Mouse (Mus musculus): ENCODE results near the gene Hhatl. TPM values are rescaled to one million over a fixed set of nuclear protein-coding genes. Genes with fewer than 3 reads are reported as not detected.

The Hhatl gene
- total and polyA plus RNA-seq, 3 experiments = not detected

DNA sequence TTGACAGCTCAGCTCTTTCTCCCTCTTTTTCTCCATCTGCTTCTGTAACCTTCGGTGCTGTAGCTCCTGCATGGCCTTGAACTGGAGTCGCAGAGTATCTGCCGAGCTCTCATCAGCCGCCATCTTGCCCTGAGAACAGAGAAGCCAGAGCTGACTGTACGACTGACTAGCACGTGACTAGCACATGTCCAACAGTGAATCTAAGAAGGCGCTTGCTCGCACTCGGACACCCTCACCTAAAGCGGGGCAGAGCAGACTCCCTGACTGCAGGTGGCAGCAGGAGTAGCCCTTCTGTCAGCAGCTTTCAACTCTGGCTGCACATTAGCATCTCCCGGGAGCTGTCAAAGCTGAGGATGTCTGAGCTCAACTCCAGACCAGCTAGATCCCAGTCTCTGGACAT is 41.5 kb upstream of the Hhatl start:
- Histone ChIP-seq H3K9ac (ENCODE audit: insufficient read depth, low read depth) (no peak overlapping the region), H3K4me3 (replicated peaks in 1 of 3; ENCODE audit: low read depth in 2 of 3, low read length in 2 of 3, poor library complexity in 1 of 3) (no peak overlapping the region), H3K9me3 (replicated peaks; ENCODE audit: low read length) (peaks cover 6% of the 10 kb centered on the region), H3K27me3 (replicated peaks) (peaks cover 5% of the 10 kb centered on the region), H3K36me3 (replicated peaks in 1 of 2; ENCODE audit: control insufficient read depth in 1 of 2, insufficient read depth in 1 of 2, low read length in 1 of 2) (no peaks in the 10 kb centered on the region), H3K4me2 (ENCODE audit: insufficient read depth, low read depth, poor library complexity, severe bottlenecking) (no peak overlapping the region), H3K27ac (ENCODE audit: insufficient read depth, low read depth) (no peak overlapping the region), H3K79me2 (replicated peaks; ENCODE audit: control insufficient read depth, extremely low read depth, insufficient read depth, poor library complexity, severe bottlenecking) (no peaks in the 10 kb centered on the region), H3K4me1 (ENCODE audit: control insufficient read depth in 1 of 2, insufficient read depth in 2 of 2) (peaks cover 0 to 3% of the 10 kb centered on the region in 2 experiments; a peak in 2 of 4 replicates)
- in situ Hi-C loops (cut with MboI; ENCODE audit: low pct_ligation_motif_present, low pct_unique_long_range_greater_than_20kb, low sequenced_read_pairs) = loop anchor here (5.0 to 25.0 kb wide), 2 partner anchors 148 to 347 kb away; partner anchors contain the start of gene Cck
- TF ChIP-seq MYC (IDR thresholded peaks at IDR 0.05; ENCODE audit: low read depth, low read length) (0 out of 2 replicates have a peak, but pooled peaks have one; percentile 22), CHD2 (IDR thresholded peaks at IDR 0.05; ENCODE audit: low read length) (no peak), NELFE (IDR thresholded peaks at IDR 0.05; ENCODE audit: low read depth, low read length) (no peak), CTCF (conservative IDR thresholded peaks at IDR 0.05 in 1 of 2, IDR thresholded peaks at IDR 0.05 in 1 of 2; ENCODE audit: low read depth in 2 of 2, low read length in 2 of 2) (peak in 1 of 2 experiments; percentile 37; a peak in 2 of 4 replicates), BHLHE40 (IDR thresholded peaks at IDR 0.05; ENCODE audit: low read depth, low read length) (peak; percentile 84), MAX (IDR thresholded peaks at IDR 0.05; ENCODE audit: low read length) (0 out of 2 replicates have a peak, but pooled peaks have one; percentile 44), TBP (conservative IDR thresholded peaks at IDR 0.05; ENCODE audit: low read depth, low read length) (no peak), SMC3 (IDR thresholded peaks at IDR 0.05; ENCODE audit: low read depth, low read length) (peak; percentile 26), MXI1 (IDR thresholded peaks at IDR 0.05; ENCODE audit: low read depth, low read length) (no peak)
- dilution Hi-C loops (cut with MboI; ENCODE audit: extremely low pct_ligation_motif_present, extremely low pct_unique_long_range_greater_than_20kb, low sequenced_read_pairs) = no loop called here
- no peak for DNase-seq (ENCODE audit: extremely low read depth)

DNA sequence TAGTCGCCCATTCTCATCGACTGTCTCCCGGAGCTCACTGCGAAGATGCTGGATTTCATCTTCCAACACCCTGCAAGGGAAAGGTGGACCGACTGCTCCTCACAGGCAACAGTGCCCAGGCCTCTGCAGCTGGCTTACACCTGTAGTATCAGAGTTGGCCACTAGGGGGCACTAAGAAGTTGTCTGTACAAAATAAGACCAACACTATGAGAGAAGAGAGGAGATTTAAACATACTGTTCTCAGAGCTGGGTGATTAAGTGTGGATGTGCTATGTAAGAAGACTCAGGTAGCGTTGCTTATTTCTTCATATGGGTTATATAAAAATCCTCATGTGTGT is 38.6 kb upstream of the Hhatl start:
- Histone ChIP-seq H3K9me3 (replicated peaks; ENCODE audit: low read length) (peaks cover 6% of the 10 kb centered on the region), H3K27ac (ENCODE audit: insufficient read depth, low read depth) (no peak overlapping the region), H3K36me3 (replicated peaks in 1 of 2; ENCODE audit: control insufficient read depth in 1 of 2, insufficient read depth in 1 of 2, low read length in 1 of 2) (no peaks in the 10 kb centered on the region), H3K4me3 (replicated peaks in 1 of 3; ENCODE audit: low read depth in 2 of 3, low read length in 2 of 3, poor library complexity in 1 of 3) (no peak overlapping the region), H3K9ac (ENCODE audit: insufficient read depth, low read depth) (no peak overlapping the region), H3K4me2 (ENCODE audit: insufficient read depth, low read depth, poor library complexity, severe bottlenecking) (no peak overlapping the region), H3K27me3 (replicated peaks) (peaks cover 15% of the 10 kb centered on the region), H3K79me2 (replicated peaks; ENCODE audit: control insufficient read depth, extremely low read depth, insufficient read depth, poor library complexity, severe bottlenecking) (no peaks in the 10 kb centered on the region), H3K4me1 (ENCODE audit: control insufficient read depth in 1 of 2, insufficient read depth in 2 of 2) (peaks cover 0 to 3% of the 10 kb centered on the region in 2 experiments; a peak in 2 of 4 replicates)
- TF ChIP-seq JUN (IDR thresholded peaks at IDR 0.05; ENCODE audit: insufficient read depth, low read depth, low read length) (no peak), CTCF (conservative IDR thresholded peaks at IDR 0.05 in 1 of 2, IDR thresholded peaks at IDR 0.05 in 1 of 2; ENCODE audit: low read depth in 2 of 2, low read length in 2 of 2) (peak; percentile 86 to 91), NRF1 (IDR thresholded peaks at IDR 0.05; ENCODE audit: low read depth, low read length) (no peak), SMC3 (IDR thresholded peaks at IDR 0.05; ENCODE audit: low read depth, low read length) (peak; percentile 73), EP300 (IDR thresholded peaks at IDR 0.05; ENCODE audit: low read length) (no peak), MAFK (IDR thresholded peaks at IDR 0.05; ENCODE audit: insufficient replicate concordance, low read length) (no peak), RAD21 (IDR thresholded peaks at IDR 0.05; ENCODE audit: low read depth, low read length) (peak; percentile 79), ZMIZ1 (IDR thresholded peaks at IDR 0.05; ENCODE audit: low read depth, low read length) (no peak), PAX5 (IDR thresholded peaks at IDR 0.05; ENCODE audit: low read length) (no peak), NELFE (IDR thresholded peaks at IDR 0.05; ENCODE audit: low read depth, low read length) (no peak), MYC (IDR thresholded peaks at IDR 0.05; ENCODE audit: low read depth, low read length) (peak; percentile 33; the same call in 1 of the 2 replicates)
- dilution Hi-C loops (cut with MboI; ENCODE audit: extremely low pct_ligation_motif_present, extremely low pct_unique_long_range_greater_than_20kb, low sequenced_read_pairs) (no loop called here), in situ Hi-C loops (cut with MboI; ENCODE audit: low pct_ligation_motif_present, low pct_unique_long_range_greater_than_20kb, low sequenced_read_pairs) (loop anchor here (5.0 to 25.0 kb wide), 2 partner anchors 151 to 344 kb away; partner anchors contain the start of gene Cck)
- peak; percentile 74 for DNase-seq (ENCODE audit: extremely low read depth)
